Mouse (Mus musculus): ENCODE measurements around the gene Htr1a. TPM values are rescaled to one million over a fixed set of nuclear protein-coding genes. Genes with fewer than 3 reads are reported as not detected.

Gene Htr1a
- total RNA-seq (2014; rRNA removed; ENCODE audit: low replicate concordance) = not detected in 2 replicates
- not detected in 2 replicates for polyA plus RNA-seq (2015; fragmentation: Nextera tagmentation; extraction: Ambion mirVana)

GRCm38 (mm10) chr13:105443339-105443738 lies at the start of gene Htr1a:
Gene Htr1a, plus strand, starts transcription at chr13:105443639.
- H3K36me3 ChIP-seq (replicated peaks; ENCODE audit: control insufficient read depth, insufficient read depth, low read length) = no peaks in the 10 kb centered on the region
- ATAC-seq (ENCODE audit: insufficient read depth, low read depth) (no peak), DNase-seq (ENCODE audit: low spot score) (no peak)
- no peak within 1 kb of the TSS for H3K27ac ChIP-seq (ENCODE audit: low read depth)
- no peak within 1 kb of the TSS for H3K4me2 ChIP-seq (ENCODE audit: low read depth, low read length)
- H3K4me3 ChIP-seq (ENCODE audit: low read depth, low read length) = no peak within 1 kb of the TSS
- TF ChIP-seq CTCF (IDR thresholded peaks at IDR 0.05; ENCODE audit: low read depth) = no peak
- H3K4me1 ChIP-seq (ENCODE audit: control insufficient read depth, insufficient read depth) = no peaks in the 10 kb centered on the region
- peaks cover 36% of the 10 kb centered on the region for H3K27me3 ChIP-seq (ENCODE audit: control insufficient read depth, insufficient read depth, low read length)
- WGBS = 6% methylated on average over 8 of the region's 8 CpGs
- no peaks in the 10 kb centered on the region for H3K9me3 ChIP-seq (replicated peaks; ENCODE audit: control insufficient read depth, low read length)
- no peak within 1 kb of the TSS for H3K9ac ChIP-seq (replicated peaks; ENCODE audit: low read depth, low read length)

- Histone ChIP-seq H3K27me3 (ENCODE audit: control insufficient read depth, insufficient read depth, low read length) (no peaks in the 10 kb centered on the region), H3K9ac (replicated peaks; ENCODE audit: low read depth, low read length) (no peak overlapping the region), H3K27ac (ENCODE audit: low read depth) (no peak overlapping the region), H3K9me3 (replicated peaks; ENCODE audit: control insufficient read depth, low read length) (no peaks in the 10 kb centered on the region), H3K36me3 (replicated peaks; ENCODE audit: control insufficient read depth, insufficient read depth, low read length) (no peaks in the 10 kb centered on the region), H3K4me1 (ENCODE audit: control insufficient read depth, insufficient read depth) (no peaks in the 10 kb centered on the region), H3K4me3 (ENCODE audit: low read depth, low read length) (no peak overlapping the region), H3K4me2 (ENCODE audit: low read depth, low read length) (no peak overlapping the region)
- no peak for TF ChIP-seq CTCF (IDR thresholded peaks at IDR 0.05; ENCODE audit: low read depth)
- no peak for TF ChIP-seq EP300 (IDR thresholded peaks at IDR 0.05; ENCODE audit: low read depth)
- no peak for DNase-seq (ENCODE audit: low spot score)
- ATAC-seq (ENCODE audit: insufficient read depth, low read depth) = no peak
- WGBS = 67% methylated on average over 10 of the region's 10 CpGs
Measured at GRCm38 (mm10) chr13:105411535-105412326, 31.7 kb upstream of the Htr1a start.

- Histone ChIP-seq H3K27ac (ENCODE audit: low read depth) (no peak overlapping the region), H3K36me3 (replicated peaks; ENCODE audit: control insufficient read depth, insufficient read depth, low read length) (no peaks in the 10 kb centered on the region), H3K9me3 (replicated peaks; ENCODE audit: control insufficient read depth, low read length) (no peaks in the 10 kb centered on the region), H3K27me3 (ENCODE audit: control insufficient read depth, insufficient read depth, low read length) (no peaks in the 10 kb centered on the region), H3K4me2 (ENCODE audit: low read depth, low read length) (no peak overlapping the region), H3K4me1 (ENCODE audit: control insufficient read depth, insufficient read depth) (no peaks in the 10 kb centered on the region), H3K9ac (replicated peaks; ENCODE audit: low read depth, low read length) (no peak overlapping the region), H3K4me3 (ENCODE audit: low read depth, low read length) (no peak overlapping the region)
- ATAC-seq (ENCODE audit: insufficient read depth, low read depth) (no peak), DNase-seq (ENCODE audit: low spot score) (no peak)
- TF ChIP-seq CTCF (IDR thresholded peaks at IDR 0.05; ENCODE audit: low read depth) (no peak), EP300 (IDR thresholded peaks at IDR 0.05; ENCODE audit: low read depth) (no peak)
- 76% methylated on average over 3 of the region's 3 CpGs for WGBS
Measured at GRCm38 (mm10) chr13:105412327-105412722, 31.1 kb upstream of the Htr1a start.

GRCm38 (mm10) chr13:105433141-105433540 lies 10.3 kb upstream of the Htr1a start:
- H3K27me3 ChIP-seq (ENCODE audit: control insufficient read depth, insufficient read depth, low read length) = no peaks in the 10 kb centered on the region
- no peak for ATAC-seq (ENCODE audit: insufficient read depth, low read depth)
- no peak for TF ChIP-seq CTCF (IDR thresholded peaks at IDR 0.05; ENCODE audit: low read depth)
- TF ChIP-seq EP300 (IDR thresholded peaks at IDR 0.05; ENCODE audit: low read depth) = no peak

GRCm38 (mm10) chr13:105433630-105434029 lies 9.8 kb upstream of the Htr1a start:
- Histone ChIP-seq H3K9me3 (replicated peaks; ENCODE audit: control insufficient read depth, low read length) (no peaks in the 10 kb centered on the region; the same call in 1 of the 2 replicates), H3K4me1 (ENCODE audit: control insufficient read depth, insufficient read depth) (no peaks in the 10 kb centered on the region), H3K27ac (ENCODE audit: low read depth) (no peak overlapping the region), H3K27me3 (ENCODE audit: control insufficient read depth, insufficient read depth, low read length) (no peaks in the 10 kb centered on the region), H3K36me3 (replicated peaks; ENCODE audit: control insufficient read depth, insufficient read depth, low read length) (no peaks in the 10 kb centered on the region), H3K9ac (replicated peaks; ENCODE audit: low read depth, low read length) (no peak overlapping the region), H3K4me2 (ENCODE audit: low read depth, low read length) (no peak overlapping the region), H3K4me3 (ENCODE audit: low read depth, low read length) (no peak overlapping the region)
- 82% methylated on average over 1 of the region's 1 CpGs for WGBS
- DNase-seq (ENCODE audit: low spot score) (no peak), ATAC-seq (ENCODE audit: insufficient read depth, low read depth) (no peak)
- no peak for TF ChIP-seq EP300 (IDR thresholded peaks at IDR 0.05; ENCODE audit: low read depth)

More at GRCm38 (mm10) chr13:105433141-105433540, 10.3 kb upstream of the Htr1a start:
- H3K27ac ChIP-seq (ENCODE audit: low read depth) = no peak overlapping the region
- H3K36me3 ChIP-seq (replicated peaks; ENCODE audit: control insufficient read depth, insufficient read depth, low read length) = no peaks in the 10 kb centered on the region
- H3K4me2 ChIP-seq (ENCODE audit: low read depth, low read length) = no peak overlapping the region
- no peaks in the 10 kb centered on the region for H3K4me1 ChIP-seq (ENCODE audit: control insufficient read depth, insufficient read depth)
- H3K9me3 ChIP-seq (replicated peaks; ENCODE audit: control insufficient read depth, low read length) = no peaks in the 10 kb centered on the region; the same call in 1 of the 2 replicates
- 63% methylated on average over 2 of the region's 2 CpGs for WGBS
- no peak for DNase-seq (ENCODE audit: low spot score)
- no peak overlapping the region for H3K9ac ChIP-seq (replicated peaks; ENCODE audit: low read depth, low read length)
- H3K4me3 ChIP-seq (ENCODE audit: low read depth, low read length) = no peak overlapping the region
